Mouse (Mus musculus): Measurements from ENCODE around the gene Ptges3l.
"Not testable (repeated sequence)": the region's sequence is repeated elsewhere in the genome, so short reads cannot be mapped to it uniquely, and the experiment has no call there.

- not testable (repeated sequence) for TF ChIP-seq CTCF (conservative IDR thresholded peaks at IDR 0.05; ENCODE audit: insufficient read depth, insufficient read length, low read depth, low read length); POLR2A (IDR thresholded peaks at IDR 0.05; ENCODE audit: low read depth, low read length)
Observed at GRCm38 (mm10) chr11:101441450-101442126, 16.5 kb upstream of the Ptges3l start.
